ENCODE assay signal across 9 mouse cellular contexts in genomic region chr9:31210163-31210562, GRCm38 (mm10). TPM values are rescaled to one million over a fixed set of nuclear protein-coding genes. Genes with fewer than 3 reads are reported as not detected.
DNase-seq lines count a peak whose midpoint lies in the region; ATAC-seq and TF ChIP-seq lines count a peak whose summit lies in the region.
"Had no signal": no experiment of that assay in that cellular context is flagged by ENCODE, and none has a peak within 500 bp of the region (broad histone marks: within the 10 kb centered on the region; RNA-seq: fewer than 3 reads in every experiment).

No protein-coding gene starts in this region.

- no peak overlapping the region for H3K27ac ChIP-seq in kidney, embryonic 15.5 days
- H3K27ac ChIP-seq in embryonic facial prominence, embryonic 14.5 days (replicated peaks; ENCODE audit: low read depth, low read length): no peak overlapping the region
- H3K27ac ChIP-seq in intestine, postnatal 0 days (ENCODE audit: low read depth, low read length): no peak overlapping the region
- no peak overlapping the region for H3K27ac ChIP-seq in midbrain, postnatal 0 days (ENCODE audit: low read depth, low read length)

- no peak for DNase-seq in kidney, adult 18-20 months
- no peak for DNase-seq in embryonic facial prominence, embryonic 14.5 days (ENCODE audit: low spot score)
- DNase-seq in midbrain, postnatal 0 days (ENCODE audit: low spot score): no peak
- no peak for DNase-seq in urinary bladder, postnatal 10 days (ENCODE audit: low spot score)
- no peak for DNase-seq in frontal cortex, postnatal 14 days (ENCODE audit: low spot score in 2 of 2)
- no peak for DNase-seq in gastrocnemius, postnatal 36 days

- no peaks in the 10 kb centered on the region for H3K9me3 ChIP-seq in kidney, embryonic 15.5 days (replicated peaks)
- no peaks in the 10 kb centered on the region for H3K9me3 ChIP-seq in embryonic facial prominence, embryonic 14.5 days (ENCODE audit: control insufficient read depth, low read length)
- H3K9me3 ChIP-seq in intestine, postnatal 0 days (ENCODE audit: control insufficient read depth): no peaks in the 10 kb centered on the region
- no peaks in the 10 kb centered on the region for H3K9me3 ChIP-seq in midbrain, postnatal 0 days (ENCODE audit: low read length)
- H3K9me3 ChIP-seq: megakaryocyte, embryonic 14.5 days had no signal

- TF ChIP-seq CTCF in intestine, postnatal 0 days (IDR thresholded peaks at IDR 0.05; ENCODE audit: low read depth): no peak
- no peak for TF ChIP-seq CTCF in midbrain, postnatal 0 days (IDR thresholded peaks at IDR 0.05)

- H3K36me3 ChIP-seq in kidney, embryonic 15.5 days: no peaks in the 10 kb centered on the region
- H3K36me3 ChIP-seq in embryonic facial prominence, embryonic 14.5 days (ENCODE audit: control insufficient read depth, insufficient read depth, low read length): no peaks in the 10 kb centered on the region
- no peaks in the 10 kb centered on the region for H3K36me3 ChIP-seq in intestine, postnatal 0 days (ENCODE audit: control insufficient read depth, insufficient read depth)
- no peaks in the 10 kb centered on the region for H3K36me3 ChIP-seq in midbrain, postnatal 0 days (ENCODE audit: insufficient read depth, low read length)

- H3K9ac ChIP-seq in kidney, embryonic 15.5 days: peak overlapping the region; percentile 94
- peak overlapping the region; percentile 90 for H3K9ac ChIP-seq in embryonic facial prominence, embryonic 14.5 days (ENCODE audit: low read depth, low read length)
- H3K9ac ChIP-seq in intestine, postnatal 0 days (ENCODE audit: low read depth, low read length): 0 out of 2 replicates have a peak overlapping the region, but pooled peaks have one; percentile 90
- no peak overlapping the region for H3K9ac ChIP-seq in midbrain, postnatal 0 days (replicated peaks; ENCODE audit: low read length, poor library complexity, severe bottlenecking)

- H3K4me1 ChIP-seq in kidney, embryonic 15.5 days: peaks cover 40% of the 10 kb centered on the region
- peaks cover 17% of the 10 kb centered on the region for H3K4me1 ChIP-seq in embryonic facial prominence, embryonic 14.5 days (ENCODE audit: control insufficient read depth, insufficient read depth, low read length)
- H3K4me1 ChIP-seq in intestine, postnatal 0 days (replicated peaks; ENCODE audit: control insufficient read depth, insufficient read depth, low read length): peaks cover 5% of the 10 kb centered on the region
- H3K4me1 ChIP-seq in midbrain, postnatal 0 days (ENCODE audit: insufficient read depth, low read length): no peaks in the 10 kb centered on the region; the same call in 1 of the 2 replicates

- H3K4me3 ChIP-seq in kidney, embryonic 15.5 days (replicated peaks): peak overlapping the region; percentile 77
- H3K4me3 ChIP-seq in embryonic facial prominence, embryonic 14.5 days (ENCODE audit: low read depth, low read length): peak overlapping the region; percentile 95
- peak overlapping the region; percentile 95 for H3K4me3 ChIP-seq in intestine, postnatal 0 days (ENCODE audit: low read depth, low read length)
- peak overlapping the region; percentile 73 for H3K4me3 ChIP-seq in midbrain, postnatal 0 days (ENCODE audit: low read depth, low read length)

- intact Hi-C loops in gastrocnemius, postnatal 36 days (cut with DNase I): no loop called here

- ATAC-seq in kidney, embryonic 15.5 days (replicated peaks; ENCODE audit: low FRiP score): no peak
- ATAC-seq in embryonic facial prominence, embryonic 14.5 days (ENCODE audit: low read depth): no peak
- ATAC-seq in intestine, postnatal 0 days: no peak
- no peak for ATAC-seq in midbrain, postnatal 0 days (ENCODE audit: low FRiP score)

- no peaks in the 10 kb centered on the region for H3K27me3 ChIP-seq in kidney, embryonic 15.5 days
- no peaks in the 10 kb centered on the region for H3K27me3 ChIP-seq in embryonic facial prominence, embryonic 14.5 days (replicated peaks; ENCODE audit: control insufficient read depth, insufficient read depth, low read length)
- H3K27me3 ChIP-seq in intestine, postnatal 0 days (replicated peaks; ENCODE audit: control insufficient read depth, insufficient read depth, low read length): no peaks in the 10 kb centered on the region
- H3K27me3 ChIP-seq in midbrain, postnatal 0 days (ENCODE audit: insufficient read depth, low read length): no peaks in the 10 kb centered on the region

- peak overlapping the region; percentile 91 for H3K4me2 ChIP-seq in kidney, embryonic 15.5 days
- peak overlapping the region; percentile 91 for H3K4me2 ChIP-seq in embryonic facial prominence, embryonic 14.5 days (ENCODE audit: low read depth, low read length)
- H3K4me2 ChIP-seq in intestine, postnatal 0 days (replicated peaks; ENCODE audit: low read depth): peak overlapping the region; percentile 97
- H3K4me2 ChIP-seq in midbrain, postnatal 0 days (ENCODE audit: low read depth, low read length, poor library complexity, severe bottlenecking): peak overlapping the region; percentile 93

- WGBS in kidney, embryonic 15.5 days: 15% methylated on average over 7 of the region's 7 CpGs
- 30% methylated on average over 7 of the region's 7 CpGs for WGBS in embryonic facial prominence, embryonic 14.5 days
- 9% methylated on average over 7 of the region's 7 CpGs for WGBS in intestine, postnatal 0 days
- 24% methylated on average over 7 of the region's 7 CpGs for WGBS in midbrain, postnatal 0 days

RNA-seq across cellular contexts. Expression of gene Aplp2, which starts 1.5 kb away (rescaled TPM):
- 325 and 336 TPM in 2 replicates for polyA plus RNA-seq in kidney, embryonic 15.5 days (2015; fragmentation: Nextera tagmentation; extraction: Ambion mirVana)
- 277 and 281 TPM in 2 replicates for polyA plus RNA-seq in embryonic facial prominence, embryonic 14.5 days (2014; fragmentation: Nextera tagmentation; extraction: Ambion mirVana)
- polyA plus RNA-seq in intestine, postnatal 0 days (2015; fragmentation: Nextera tagmentation; extraction: Ambion mirVana): 143 and 144 TPM in 2 replicates
- total RNA-seq in midbrain, postnatal 0 days (2014; rRNA removed): 379 and 425 TPM in 2 replicates
- 406 and 441 TPM in 2 replicates for polyA plus RNA-seq in midbrain, postnatal 0 days (2015; fragmentation: Nextera tagmentation; extraction: Ambion mirVana)
- 100 to 1,000 TPM in 1 of 2 experiments, 10 to 100 TPM in 1; 95.8 to 118 TPM for total RNA-seq in gastrocnemius, postnatal 36 days (2021)
